Mouse (Mus musculus) bone marrow, adult 2 months (tissue): Measurements from ENCODE around the gene Msrb3.

ENCODE experiments used
- CTCF ChIP-seq: fragments of 200-500 bp; IDR thresholded peaks from 2 replicates; pipeline ENCODE4 v1.5.1; 2011; ENCODE audit warnings: low read length, control low read depth; ENCODE audit not compliant: control insufficient read depth, insufficient read depth
- POLR2A ChIP-seq: fragments of 200-500 bp; IDR thresholded peaks from 2 replicates; pipeline ENCODE4 v1.6.1; 2011; ENCODE audit warnings: low read depth, mild to moderate bottlenecking, control low read depth, low read length, borderline replicate concordance; ENCODE audit not compliant: control insufficient read depth

DNA sequence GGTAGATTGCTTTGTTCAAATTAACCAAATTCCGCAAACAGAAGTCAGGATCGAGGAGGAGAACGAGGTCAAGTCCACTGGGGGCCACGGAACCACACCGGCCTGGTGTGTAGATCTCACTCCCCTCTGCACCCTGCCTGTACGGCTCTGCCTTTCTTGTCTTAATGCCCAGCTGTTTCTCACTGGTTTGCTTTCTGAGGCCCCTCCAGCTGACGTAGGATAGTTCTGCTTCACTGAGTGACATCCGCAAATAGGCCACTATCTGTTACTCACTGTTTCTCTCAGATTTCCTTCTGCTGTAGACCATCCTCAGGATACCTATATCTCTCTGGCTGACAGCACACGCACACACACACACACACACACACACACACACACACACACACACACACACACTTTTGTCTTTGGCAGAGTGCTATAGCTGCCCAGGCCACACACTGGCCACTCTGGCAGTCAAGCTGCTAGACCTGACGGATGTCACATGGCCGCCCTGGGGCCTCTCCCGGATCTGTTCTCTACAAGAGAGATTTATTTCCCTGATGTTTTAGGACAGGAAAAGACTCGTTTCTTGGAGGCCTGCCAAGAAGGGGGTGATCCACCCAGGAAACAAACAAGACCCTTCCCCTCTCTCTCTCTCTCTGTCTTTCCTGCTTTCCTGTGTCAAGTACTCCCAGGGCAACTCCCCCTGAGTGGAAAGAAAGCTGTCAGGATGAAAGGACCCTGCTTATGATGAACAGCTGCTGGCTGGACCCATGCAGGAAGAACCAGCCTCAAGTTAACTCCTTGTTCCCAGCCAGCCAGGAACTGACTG, 135.0 kb downstream of the Msrb3 start:
- TF ChIP-seq CTCF (no peak), POLR2A (no peak)
